Mouse (Mus musculus) erythroblast, adult 5-6 weeks (primary cell): ENCODE measurements around the gene Npas1. TPM values are rescaled to one million over a fixed set of nuclear protein-coding genes. Genes with fewer than 3 reads are reported as not detected.
A peak's percentile ranks its signal among the peaks of the same experiment; 100 is the strongest.

Source experiments
- ATAC-seq: replicated peaks from 2 replicates; pipeline ENCODE4 v1.8.0; 2016; ENCODE audit warnings: moderate number of reproducible peaks, mild to moderate bottlenecking, moderate TSS enrichment, inconsistent platforms; ENCODE audit not compliant: poor library complexity, low FRiP score, severe bottlenecking
- total RNA-seq, 2 experiments: library from RNA; stranded (forward) in 1 of 2; stranded (reverse) in 1 of 2; fragments of 150-400 nt in 1 of 2; fragments of 200-764, 138-1000 nt in 1 of 2; gene quantifications; 2 replicates each; pipeline versions ENCODE4 v1.2.3 to v1.2.4; 2015 to 2017; ENCODE audit warnings: low replicate concordance in 2 of 2

Npas1 gene
- total RNA-seq, 2 experiments from 2014 or later = not detected

GRCm38 (mm10) chr7:16473847-16474246, 3.7 kb downstream of the Npas1 start:
- no peak for ATAC-seq

GRCm38 (mm10) chr7:16472116-16472709, 5.3 kb downstream of the Npas1 start:
- ATAC-seq = no peak

GRCm38 (mm10) chr7:16471549-16471948, 6.0 kb downstream of the Npas1 start:
- no peak for ATAC-seq

GRCm38 (mm10) chr7:16468115-16468514, 9.4 kb downstream of the Npas1 start:
- ATAC-seq = no peak

- 0 out of 2 replicates have a peak, but pooled peaks have one; percentile 35 for ATAC-seq
Observed at GRCm38 (mm10) chr7:16466565-16466964, 11.0 kb downstream of the Npas1 start.

- 0 out of 2 replicates have a peak, but pooled peaks have one; percentile 5 for ATAC-seq
Observed at GRCm38 (mm10) chr7:16465568-16465967, 12.0 kb downstream of the Npas1 start.

- peak; percentile 76 for ATAC-seq
Observed at GRCm38 (mm10) chr7:16465160-16465559, 12.4 kb downstream of the Npas1 start.

GRCm38 (mm10) chr7:16463214-16463613, 14.3 kb downstream of the Npas1 start:
- peak; percentile 78 for ATAC-seq

GRCm38 (mm10) chr7:16461705-16462104, 15.8 kb downstream of the Npas1 start:
- ATAC-seq = no peak

- ATAC-seq = no peak
Observed at GRCm38 (mm10) chr7:16461151-16461550, 16.4 kb downstream of the Npas1 start.

GRCm38 (mm10) chr7:16460566-16460965, 17.0 kb downstream of the Npas1 start:
- no peak for ATAC-seq

- no peak for ATAC-seq
Observed at GRCm38 (mm10) chr7:16456289-16456688, 21.2 kb downstream of the Npas1 start.

- ATAC-seq = no peak
Observed at GRCm38 (mm10) chr7:16455016-16455415, 22.5 kb downstream of the Npas1 start.

GRCm38 (mm10) chr7:16453118-16453711, 24.3 kb downstream of the Npas1 start:
- peak; percentile 48; the same call in 1 of the 2 replicates for ATAC-seq

GRCm38 (mm10) chr7:16452587-16453073, 24.9 kb downstream of the Npas1 start, which contains the start of gene Tmem160:
Gene Tmem160, plus strand, starts transcription at chr7:16452779.
- peak; percentile 96 for ATAC-seq

GRCm38 (mm10) chr7:16451656-16452055, 25.9 kb downstream of the Npas1 start:
- ATAC-seq = no peak

- peak; percentile 84 for ATAC-seq
Observed at GRCm38 (mm10) chr7:16441241-16441640, 36.3 kb downstream of the Npas1 start.

- no peak for ATAC-seq
Observed at GRCm38 (mm10) chr7:16435088-16435487, 42.4 kb downstream of the Npas1 start.

- ATAC-seq = no peak
Observed at GRCm38 (mm10) chr7:16433352-16433971, 44.1 kb downstream of the Npas1 start.

- ATAC-seq = peak; percentile 92
Observed at GRCm38 (mm10) chr7:16426129-16426729, 51.3 kb downstream of the Npas1 start.
